Comparison of ENCODE assay signal across 9 mouse cellular contexts in genomic region chr5:24591796-24592470, GRCm38 (mm10). TPM values are rescaled to one million over a fixed set of nuclear protein-coding genes. Genes with fewer than 3 reads are reported as not detected.
DNase-seq lines count a peak whose midpoint lies in the region.
"Had no signal": no experiment of that assay in that cellular context is flagged by ENCODE, and none has a peak within 500 bp of the region (broad histone marks: within the 10 kb centered on the region; RNA-seq: fewer than 3 reads in every experiment).

No protein-coding gene starts in this region.

- H3K4me1 ChIP-seq in heart, embryonic 10.5 days = peaks cover 67% of the 10 kb centered on the region

- DNase-seq in heart, embryonic 10.5 days (ENCODE audit: low spot score) = no peak
- DNase-seq in heart, adult 8-10 months (ENCODE audit: low spot score) = no peak
- DNase-seq in thymus, postnatal 4 days = peak; percentile 13
- DNase-seq in thymus, adult 18-20 months = no peak
- peak; percentile 37 to 71 for DNase-seq in kidney, postnatal 25 days
- DNase-seq in yolk sac, embryonic 10.5 days (ENCODE audit: low spot score) = peak; percentile 27
- no peak for DNase-seq in frontal cortex, postnatal 14 days (ENCODE audit: low spot score in 2 of 2)
- no peak for DNase-seq in thymus, postnatal 25 days

- peak overlapping the region; percentile 72 for H3K27ac ChIP-seq in heart, embryonic 10.5 days

- no peak overlapping the region; the same call in 1 of the 2 replicates for H3K4me3 ChIP-seq in heart, embryonic 10.5 days

- no peaks in the 10 kb centered on the region for H3K9me3 ChIP-seq in heart, embryonic 10.5 days

- peaks cover 86% of the 10 kb centered on the region for H3K36me3 ChIP-seq in heart, embryonic 10.5 days

- H3K27me3 ChIP-seq in heart, embryonic 10.5 days (ENCODE audit: insufficient read depth, poor library complexity, severe bottlenecking) = no peaks in the 10 kb centered on the region

- 64% methylated on average over 24 of the region's 24 CpGs for WGBS in heart, embryonic 10.5 days

RNA-seq across cellular contexts. Expression of gene Chpf2, which starts 5.4 kb away (rescaled TPM):
- polyA plus RNA-seq in heart, embryonic 10.5 days (2016; fragmentation: Nextera tagmentation; extraction: Ambion mirVana) = 19.1 and 22.8 TPM in 2 replicates
- total RNA-seq in heart, adult 8-10 months (2022) = 1 to 10 TPM; 7.4 to 9.5 (median 7.7) TPM

RNA-seq across cellular contexts. Expression of gene Abcf2, which starts 14.7 kb away (rescaled TPM):
- 107 and 126 TPM in 2 replicates for polyA plus RNA-seq in heart, embryonic 10.5 days (2016; fragmentation: Nextera tagmentation; extraction: Ambion mirVana)
- 10 to 100 TPM; 53.6 to 60.6 (median 56.2) TPM for total RNA-seq in heart, adult 8-10 months (2022)

RNA-seq across cellular contexts. Expression of gene Smarcd3, which starts 32.3 kb away (rescaled TPM):
- polyA plus RNA-seq in heart, embryonic 10.5 days (2016; fragmentation: Nextera tagmentation; extraction: Ambion mirVana) = 73.7 and 92.1 TPM in 2 replicates
- 10 to 100 TPM; 56.8 to 62.6 (median 60.6) TPM for total RNA-seq in heart, adult 8-10 months (2022)

RNA-seq across cellular contexts. Expression of gene 4931409K22Rik, which starts 35.3 kb away (rescaled TPM):
- 0.06 and 0.09 TPM in 2 replicates for polyA plus RNA-seq in heart, embryonic 10.5 days (2016; fragmentation: Nextera tagmentation; extraction: Ambion mirVana)
- total RNA-seq in heart, adult 8-10 months (2022) = not detected
- polyA plus RNA-seq: spleen, adult 2 months had no signal

RNA-seq across cellular contexts. Expression of gene Asb10, which starts 51.2 kb away (rescaled TPM):
- polyA plus RNA-seq in heart, embryonic 10.5 days (2016; fragmentation: Nextera tagmentation; extraction: Ambion mirVana) = 1.6 and 3.3 TPM in 2 replicates
- 100 to 1,000 TPM in 2 of 4 experiments, 10 to 100 TPM in 2; 97.3 to 112 (median 103) TPM for total RNA-seq in heart, adult 8-10 months (2022)

Comparison
In these comparisons a context has a peak if more than half of its experiments do, and no peak if none do; other contexts are left out.
1. DNase-seq: peak in thymus, postnatal 4 days (single experiment), kidney, postnatal 25 days (2 of 2) and yolk sac, embryonic 10.5 days (single experiment); none in heart, embryonic 10.5 days (single experiment), heart, adult 8-10 months (single experiment), thymus, adult 18-20 months (0 of 2), frontal cortex, postnatal 14 days (0 of 2) and thymus, postnatal 25 days (single experiment).